Mouse (Mus musculus) retina, postnatal 1 day (tissue): Measurements from ENCODE around the gene Abhd12b.

Experiments used
- DNase-seq: peaks from one replicate; pipeline ENCODE4 v3.0.0-alpha.2; 2012

Gene Abhd12b

GRCm38 (mm10) chr12:70153842-70154241, at the start of gene Abhd12b:
Abhd12b (plus strand) TSS chr12:70154142.
- DNase-seq = no peak

DNA sequence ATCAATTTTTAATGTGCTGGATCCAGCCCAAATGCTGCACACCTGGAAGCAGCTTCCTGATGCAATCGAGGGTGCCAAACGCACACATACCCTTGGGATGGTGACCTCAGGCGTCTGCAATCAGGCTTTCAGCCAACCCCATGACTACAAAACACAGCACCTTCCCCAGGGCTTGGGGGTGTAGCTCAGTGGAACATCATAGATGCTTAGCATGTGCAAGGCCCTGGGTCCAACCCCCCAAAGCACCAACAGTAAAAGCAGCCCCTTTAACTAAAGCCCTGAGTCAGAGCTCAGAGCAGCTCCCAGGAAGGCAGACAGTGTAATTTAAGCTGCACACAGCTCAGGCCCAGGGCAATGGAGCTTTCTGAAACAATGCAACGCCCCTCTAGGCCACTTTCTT, 49.7 kb upstream of the Abhd12b start:
- peak; percentile 23 for DNase-seq

DNA sequence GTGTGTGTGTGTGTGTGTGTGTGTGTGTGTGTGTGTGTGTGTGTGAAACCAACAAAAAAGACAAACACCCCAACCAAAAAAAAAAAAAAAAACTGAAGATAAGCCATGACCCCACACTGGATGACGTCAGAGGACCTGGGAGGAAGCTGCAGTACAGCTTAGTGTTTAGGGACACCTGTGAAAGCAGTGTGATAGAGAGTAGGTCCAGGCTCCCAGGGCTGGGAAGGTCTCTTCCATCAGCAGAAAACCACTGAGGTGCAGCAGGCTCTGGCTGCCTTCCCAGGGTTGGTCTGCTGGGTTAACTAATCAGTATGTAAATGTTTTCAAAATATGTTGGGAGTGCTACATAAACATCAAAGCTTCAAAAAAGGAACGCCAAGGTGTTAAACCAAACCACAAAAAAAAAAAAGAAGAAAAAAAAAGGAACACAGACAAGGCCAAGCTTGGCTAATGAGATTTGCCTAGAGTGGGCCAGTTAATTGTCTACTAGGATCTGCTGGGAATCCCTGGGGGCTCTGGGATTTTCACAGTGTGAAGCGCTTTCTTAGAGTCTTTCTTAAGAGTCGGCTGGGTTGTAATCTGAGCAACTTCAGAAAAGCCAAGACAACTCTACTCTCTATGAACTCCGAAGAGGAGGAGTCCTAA, 49.0 kb upstream of the Abhd12b start:
- DNase-seq = peak; percentile 42

- peak; percentile 52 for DNase-seq
Observed at GRCm38 (mm10) chr12:70105885-70106284, 48.1 kb upstream of the Abhd12b start.

GRCm38 (mm10) chr12:70106508-70106907, 47.4 kb upstream of the Abhd12b start:
- DNase-seq = peak; percentile 76

GRCm38 (mm10) chr12:70108104-70108503, 45.8 kb upstream of the Abhd12b start:
- DNase-seq = peak; percentile 46

- peak; percentile 39 for DNase-seq
Observed at GRCm38 (mm10) chr12:70109921-70110320, 44.0 kb upstream of the Abhd12b start.

DNA sequence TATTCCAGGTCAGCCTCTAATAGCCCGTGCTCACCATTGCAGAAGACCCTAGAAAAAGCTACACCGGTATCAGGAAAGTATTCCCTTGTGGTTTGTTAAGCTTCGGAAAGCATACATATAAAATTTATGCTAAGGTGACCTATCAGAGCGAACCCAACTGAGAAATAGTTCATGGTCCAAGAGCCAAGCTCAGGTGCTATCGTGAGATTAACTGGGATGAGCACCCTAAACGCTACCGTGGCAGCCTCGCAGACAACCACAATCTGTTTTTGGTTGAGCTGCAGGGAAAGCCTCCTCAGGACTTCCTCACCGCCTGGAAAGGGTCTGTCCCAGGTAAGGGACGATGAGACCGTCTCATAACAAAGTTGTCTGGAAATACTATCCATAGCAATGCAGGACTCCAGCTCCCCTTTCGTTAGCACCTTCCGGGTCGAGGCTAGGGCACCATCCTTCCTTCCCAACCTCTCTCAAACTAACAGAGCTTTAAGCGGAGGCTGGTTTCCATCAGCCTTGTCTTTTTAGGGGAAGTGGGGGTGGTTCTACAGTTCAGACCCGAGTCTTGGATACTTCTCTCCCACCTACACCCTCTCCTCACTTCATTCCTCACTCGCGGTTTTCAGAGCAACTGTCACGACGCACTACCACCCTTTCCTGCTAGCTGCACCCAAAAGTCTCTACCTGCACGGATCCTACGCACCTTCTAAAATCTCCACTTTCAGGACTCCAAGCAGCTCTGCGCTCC, 43.4 kb upstream of the Abhd12b start:
- no peak for DNase-seq

DNA sequence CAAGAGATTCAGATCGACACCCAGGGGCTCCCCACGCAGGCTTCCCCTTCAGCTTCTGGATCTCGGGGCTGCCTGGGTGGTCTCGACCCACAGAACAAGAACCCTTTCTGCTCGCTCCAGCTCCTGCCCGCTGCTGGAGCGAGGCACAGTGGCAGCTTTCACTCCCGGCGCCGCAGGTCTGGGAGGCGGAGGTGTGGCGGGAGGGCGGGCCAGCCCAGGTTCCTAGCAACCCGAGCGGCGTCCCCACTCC, 42.9 kb upstream of the Abhd12b start:
- DNase-seq = no peak

DNA sequence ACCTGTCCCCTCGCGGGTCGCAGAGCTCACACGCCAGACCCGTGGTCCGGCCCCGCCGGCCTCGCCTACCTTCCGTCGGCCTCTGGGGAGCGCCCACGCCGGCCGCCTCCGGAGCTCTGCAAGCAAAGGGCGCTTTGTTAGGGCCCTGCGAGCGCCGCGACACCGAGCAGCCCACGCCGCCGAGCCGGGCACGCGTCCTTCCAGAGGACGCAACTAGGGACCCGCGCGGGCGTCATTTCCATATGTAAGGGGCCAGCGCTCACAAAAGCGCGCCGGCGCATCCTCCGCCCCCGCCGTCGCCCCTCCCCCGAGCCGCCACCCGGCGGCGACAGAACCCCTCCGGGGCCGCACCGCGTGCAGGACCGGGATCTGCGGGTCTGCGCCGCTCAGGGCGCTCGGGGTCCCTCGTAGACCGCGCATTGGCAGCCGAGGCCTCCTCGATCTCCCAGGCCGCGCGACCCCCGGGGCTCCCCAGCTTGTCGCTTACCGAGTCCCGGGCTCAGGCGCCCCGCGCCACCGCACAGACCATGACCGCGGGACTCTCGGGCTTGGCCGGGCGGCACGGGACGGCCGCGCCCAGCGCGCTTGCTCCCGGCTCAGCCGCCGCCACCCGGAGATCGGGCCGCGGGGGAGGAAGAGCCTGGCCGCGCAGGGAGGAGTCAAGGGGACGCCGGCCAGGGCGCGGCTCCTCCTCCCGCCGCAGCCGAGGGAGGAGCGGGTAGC, 42.4 kb upstream of the Abhd12b start:
- peak; percentile 88 for DNase-seq

- DNase-seq = no peak
Observed at GRCm38 (mm10) chr12:70112090-70112383, 41.9 kb upstream of the Abhd12b start.

- DNase-seq = no peak
Observed at GRCm38 (mm10) chr12:70113351-70113750, 40.6 kb upstream of the Abhd12b start, which contains the start of gene Nin. Nin (minus strand) TSS chr12:70113717.

DNA sequence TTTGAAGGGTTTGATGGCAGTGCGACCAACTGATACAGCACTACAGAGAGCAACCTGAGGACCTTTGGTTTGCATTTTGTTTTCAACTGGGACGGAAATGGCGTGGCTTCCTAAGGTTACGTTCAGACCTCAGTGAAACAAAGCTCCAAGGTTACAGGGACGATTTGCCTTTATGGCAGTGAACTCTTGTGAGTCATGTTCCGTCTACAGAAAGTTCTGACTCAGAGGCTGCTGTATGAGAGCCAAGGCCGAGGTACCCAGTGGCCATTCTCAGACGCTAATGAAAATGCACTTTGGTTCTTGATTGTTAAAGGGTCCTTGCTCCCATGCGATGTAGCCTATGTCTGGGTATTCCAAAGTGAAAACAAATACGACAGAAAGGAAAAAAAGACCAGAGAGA, 36.8 kb upstream of the Abhd12b start:
- no peak for DNase-seq

DNA sequence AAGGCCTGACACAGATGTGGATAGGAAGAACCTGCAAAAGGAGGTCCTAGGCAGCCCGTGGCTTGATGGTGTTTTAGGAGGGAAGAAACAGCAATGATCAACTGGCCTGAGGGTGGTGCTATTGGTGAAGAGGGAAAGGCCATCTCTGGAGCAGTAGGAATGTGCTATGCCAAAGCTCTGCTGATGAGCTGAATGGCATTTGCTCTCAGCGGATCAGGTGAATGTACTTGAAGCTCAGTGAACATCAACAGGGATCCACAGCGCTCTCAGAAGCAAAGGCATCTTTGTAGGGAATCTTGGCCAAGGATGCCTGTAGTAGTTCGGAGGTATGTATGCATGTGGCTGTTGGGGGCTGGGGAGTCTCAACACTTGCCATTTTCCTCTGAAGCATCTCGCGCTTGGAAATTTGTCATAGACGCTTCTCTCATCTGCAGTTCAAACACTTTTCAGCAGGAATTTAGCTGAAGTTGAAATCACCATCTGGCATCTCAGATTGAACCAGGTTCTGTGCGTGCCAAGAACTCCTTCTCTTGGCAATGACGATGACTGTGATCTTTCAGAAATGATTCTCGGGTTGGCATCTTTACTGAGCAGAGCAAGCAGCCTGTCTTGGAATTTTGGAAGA, 35.1 kb upstream of the Abhd12b start:
- no peak for DNase-seq

DNA sequence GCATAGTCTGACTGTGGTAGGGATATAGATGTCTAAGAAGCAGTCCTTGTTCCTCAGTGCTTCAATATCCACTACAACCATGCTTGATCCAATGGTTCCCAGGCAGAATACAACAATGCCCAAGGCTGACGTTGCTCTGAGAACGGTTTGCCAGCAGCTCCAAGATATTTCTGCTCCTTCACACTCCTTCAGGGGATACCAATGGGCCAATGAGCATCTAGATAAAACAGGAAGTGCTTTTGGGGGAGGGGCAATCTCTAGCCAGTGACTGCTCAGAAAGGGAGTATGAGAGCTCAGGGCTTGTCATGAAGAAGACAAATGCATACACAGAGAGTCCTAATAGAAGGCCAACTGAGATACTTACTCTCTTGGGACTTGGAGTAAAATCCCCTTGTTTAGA, 34.4 kb upstream of the Abhd12b start:
- DNase-seq = no peak

DNA sequence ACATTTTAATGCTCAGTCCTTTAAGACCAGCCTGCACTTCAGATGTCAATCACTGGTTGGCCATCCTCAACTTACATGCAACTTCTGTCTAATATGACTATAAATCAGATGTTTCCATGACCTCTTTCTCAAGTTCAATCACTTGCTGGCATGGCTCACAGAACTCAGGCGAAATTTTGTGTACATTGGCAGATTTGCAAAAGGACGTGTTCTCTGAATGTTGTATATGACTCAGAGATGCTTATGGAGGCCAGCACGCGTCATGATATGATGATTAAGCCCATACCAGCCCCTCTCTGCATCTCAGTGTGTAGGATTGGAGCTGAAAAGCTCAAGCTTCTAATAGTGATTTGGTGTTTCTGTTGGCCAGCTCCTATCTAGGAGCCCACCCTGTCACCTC, 27.3 kb upstream of the Abhd12b start:
- DNase-seq = no peak

DNA sequence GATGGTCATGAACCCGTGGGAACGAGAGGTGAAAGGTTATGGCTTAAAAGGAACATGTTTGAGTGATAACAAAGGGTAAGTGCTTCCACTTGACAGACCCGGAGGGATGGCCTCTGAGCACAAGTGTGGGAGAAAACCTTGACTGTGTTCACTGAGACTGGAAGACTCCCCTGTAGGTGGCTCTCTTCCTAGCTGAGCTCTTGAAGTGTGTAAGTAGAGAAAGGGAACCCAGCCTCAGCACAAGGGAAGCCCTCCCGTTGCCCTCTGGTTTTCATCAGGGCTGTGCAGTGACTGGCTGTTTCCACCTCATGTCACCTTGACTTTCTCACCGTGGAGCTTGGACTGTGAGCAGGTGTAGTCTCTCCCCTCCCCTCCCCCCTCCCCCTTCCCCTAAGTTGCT, 24.8 kb upstream of the Abhd12b start:
- DNase-seq = no peak

- DNase-seq = no peak
Observed at GRCm38 (mm10) chr12:70131042-70131675, 22.8 kb upstream of the Abhd12b start.

DNA sequence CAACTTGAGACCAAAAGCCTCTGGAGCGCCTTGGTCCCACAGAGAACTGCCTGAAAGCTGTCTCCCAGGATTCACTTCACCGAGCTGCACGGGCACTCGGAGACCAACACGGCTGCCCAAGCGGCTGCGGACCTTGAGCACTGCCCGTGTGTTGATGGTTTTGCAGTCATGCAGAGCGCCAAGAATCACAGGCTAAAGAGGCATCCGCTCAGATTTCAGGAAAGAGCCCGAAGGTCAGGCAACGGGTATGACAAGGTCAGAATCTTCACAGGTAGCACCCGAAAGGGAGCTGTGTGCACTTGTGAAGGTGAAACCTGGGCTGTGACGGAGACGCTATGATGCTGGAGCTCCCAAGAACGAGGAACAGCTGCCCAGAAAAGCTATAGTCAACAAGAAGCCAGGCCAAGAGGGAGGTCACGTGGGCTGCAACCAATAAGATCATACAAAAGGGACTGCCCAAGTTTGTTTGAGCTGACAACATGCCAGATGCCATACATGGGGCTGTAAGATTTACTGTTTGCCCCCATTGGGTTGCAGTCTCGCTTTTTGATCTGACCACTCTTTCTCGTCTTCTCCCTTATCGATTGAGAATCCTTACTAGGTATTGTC, 19.2 kb upstream of the Abhd12b start:
- no peak for DNase-seq

GRCm38 (mm10) chr12:70136185-70136756, 17.7 kb upstream of the Abhd12b start:
- no peak for DNase-seq

- DNase-seq = no peak
Observed at GRCm38 (mm10) chr12:70137095-70137494, 16.8 kb upstream of the Abhd12b start.

DNA sequence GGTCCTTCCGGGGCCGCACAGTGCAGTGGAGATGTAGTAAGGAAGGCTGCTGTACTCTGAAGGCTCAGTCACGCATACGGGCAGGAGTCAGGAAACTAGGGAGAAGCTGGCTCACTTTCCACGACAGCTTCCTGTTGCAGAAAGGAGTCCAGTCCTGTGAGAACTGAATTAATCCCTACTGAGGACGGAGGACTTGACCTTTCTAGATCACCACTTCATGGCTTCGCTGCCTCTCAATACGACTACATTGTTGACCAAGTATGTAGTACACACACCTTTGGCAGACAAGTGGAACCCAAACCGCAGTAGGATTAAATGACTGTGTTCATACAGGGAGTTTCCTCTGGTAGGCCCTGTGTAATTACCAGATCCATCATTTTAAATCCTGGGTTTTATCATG, 16.3 kb upstream of the Abhd12b start:
- no peak for DNase-seq

DNA sequence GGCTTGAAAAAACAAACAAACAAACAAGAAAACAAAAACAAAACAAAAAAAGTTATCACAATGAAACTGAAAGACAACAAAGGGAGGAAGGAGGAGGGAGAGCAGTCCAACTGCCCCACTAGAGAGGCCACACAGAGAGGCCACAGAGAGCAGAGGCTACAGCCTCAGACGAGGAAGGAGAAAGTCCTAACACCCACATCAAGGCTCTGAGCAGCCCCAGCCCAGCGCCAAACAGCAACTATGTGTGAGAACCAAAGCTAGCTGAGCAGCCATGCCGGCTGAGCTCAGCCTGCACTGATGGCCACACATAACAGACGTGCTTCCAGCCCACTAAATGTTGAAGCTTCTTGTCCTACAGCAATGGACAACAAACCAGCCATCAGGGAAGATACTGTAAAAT, 14.1 kb upstream of the Abhd12b start:
- DNase-seq = no peak
